In the genomic region with DNA sequence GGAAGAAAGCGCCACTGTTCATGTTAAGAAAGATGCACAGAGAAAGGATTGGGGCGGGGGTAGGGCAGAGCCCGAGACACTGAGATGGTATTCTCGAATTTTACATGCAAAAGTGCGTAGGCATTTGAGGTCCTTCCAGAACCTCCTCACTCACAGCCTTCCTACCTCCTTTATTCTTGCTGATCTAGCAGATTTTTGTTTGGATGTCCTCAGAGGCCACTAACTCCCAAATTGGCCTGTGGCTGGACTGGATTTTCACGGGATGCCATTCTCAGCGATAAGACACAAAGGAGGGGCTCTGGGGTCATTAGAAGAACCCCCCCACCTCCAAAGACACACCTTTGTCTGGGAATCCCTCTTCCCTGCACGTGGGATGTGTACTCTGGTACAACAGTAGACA, we compare ENCODE assay signal across 20 mouse cellular contexts. TPM values are rescaled to one million over a fixed set of nuclear protein-coding genes. Genes with fewer than 3 reads are reported as not detected.
DNase-seq lines count a peak whose midpoint lies in the region; ATAC-seq lines count a peak whose summit lies in the region.
"Had no signal": no experiment of that assay in that cellular context is flagged by ENCODE, and none has a peak within 500 bp of the region (broad histone marks: within the 10 kb centered on the region; RNA-seq: fewer than 3 reads in every experiment).

No protein-coding gene starts in this region.

- DNase-seq in hindbrain, embryonic 10.5 days (ENCODE audit: low spot score): no peak
- no peak for DNase-seq in hindbrain, embryonic 14.5 days (ENCODE audit: low spot score)
- no peak for DNase-seq in heart, embryonic 10.5 days (ENCODE audit: low spot score)
- DNase-seq in spleen, adult 18-20 months: no peak
- DNase-seq: adrenal gland, postnatal 10 days; heart, postnatal 10 days; kidney, adult 11 months; layer of hippocampus, postnatal 36 days; lung, adult 2 months; right cerebral cortex, postnatal 25 days; thymus, adult 2 months had no signal

- H3K27ac ChIP-seq in hindbrain, embryonic 10.5 days: peak overlapping the region; percentile 87
- no peak overlapping the region for H3K27ac ChIP-seq in hindbrain, embryonic 14.5 days
- no peak overlapping the region for H3K27ac ChIP-seq in neural tube, embryonic 12.5 days
- H3K27ac ChIP-seq in neural tube, embryonic 15.5 days (replicated peaks): no peak overlapping the region
- H3K27ac ChIP-seq in hindbrain, embryonic 13.5 days: peak overlapping the region; percentile 24; the same call in 1 of the 2 replicates
- no peak overlapping the region for H3K27ac ChIP-seq in heart, embryonic 10.5 days

- H3K27me3 ChIP-seq in hindbrain, embryonic 10.5 days (ENCODE audit: insufficient read depth, poor library complexity, severe bottlenecking): no peaks in the 10 kb centered on the region
- no peaks in the 10 kb centered on the region for H3K27me3 ChIP-seq in hindbrain, embryonic 14.5 days (ENCODE audit: control insufficient read depth, insufficient read depth, low read length)
- no peaks in the 10 kb centered on the region for H3K27me3 ChIP-seq in neural tube, embryonic 12.5 days (replicated peaks)
- H3K27me3 ChIP-seq in neural tube, embryonic 15.5 days (replicated peaks): no peaks in the 10 kb centered on the region
- H3K27me3 ChIP-seq in hindbrain, embryonic 13.5 days: no peaks in the 10 kb centered on the region
- no peaks in the 10 kb centered on the region; the same call in 1 of the 2 replicates for H3K27me3 ChIP-seq in heart, embryonic 10.5 days (ENCODE audit: insufficient read depth, poor library complexity, severe bottlenecking)

- 45% methylated on average over 8 of the region's 8 CpGs for WGBS in hindbrain, embryonic 10.5 days
- WGBS in hindbrain, embryonic 14.5 days: 53% methylated on average over 8 of the region's 8 CpGs
- WGBS in neural tube, embryonic 12.5 days: 49% methylated on average over 8 of the region's 8 CpGs
- WGBS in neural tube, embryonic 15.5 days: 59% methylated on average over 8 of the region's 8 CpGs
- 49% methylated on average over 8 of the region's 8 CpGs for WGBS in hindbrain, embryonic 13.5 days
- 61% methylated on average over 8 of the region's 8 CpGs for WGBS in heart, embryonic 10.5 days

- no peaks in the 10 kb centered on the region for H3K36me3 ChIP-seq in hindbrain, embryonic 10.5 days
- no peaks in the 10 kb centered on the region for H3K36me3 ChIP-seq in hindbrain, embryonic 14.5 days (replicated peaks; ENCODE audit: control insufficient read depth, insufficient read depth)
- no peaks in the 10 kb centered on the region for H3K36me3 ChIP-seq in neural tube, embryonic 12.5 days
- H3K36me3 ChIP-seq in neural tube, embryonic 15.5 days: no peaks in the 10 kb centered on the region
- H3K36me3 ChIP-seq in hindbrain, embryonic 13.5 days: no peaks in the 10 kb centered on the region
- no peaks in the 10 kb centered on the region for H3K36me3 ChIP-seq in heart, embryonic 10.5 days

- H3K9ac ChIP-seq in hindbrain, embryonic 14.5 days: no peak overlapping the region
- no peak overlapping the region for H3K9ac ChIP-seq in neural tube, embryonic 12.5 days
- H3K9ac ChIP-seq in neural tube, embryonic 15.5 days (replicated peaks): no peak overlapping the region
- no peak overlapping the region for H3K9ac ChIP-seq in hindbrain, embryonic 13.5 days

- H3K4me1 ChIP-seq in hindbrain, embryonic 10.5 days (replicated peaks): peaks cover 86% of the 10 kb centered on the region
- H3K4me1 ChIP-seq in hindbrain, embryonic 14.5 days (replicated peaks; ENCODE audit: control insufficient read depth, insufficient read depth, low read length): peaks cover 46% of the 10 kb centered on the region
- peaks cover 50% of the 10 kb centered on the region for H3K4me1 ChIP-seq in neural tube, embryonic 12.5 days
- H3K4me1 ChIP-seq in neural tube, embryonic 15.5 days: peaks cover 62% of the 10 kb centered on the region
- peaks cover 72% of the 10 kb centered on the region for H3K4me1 ChIP-seq in hindbrain, embryonic 13.5 days (replicated peaks)
- peaks cover 51% of the 10 kb centered on the region for H3K4me1 ChIP-seq in heart, embryonic 10.5 days
- H3K4me1 ChIP-seq: megakaryocyte, embryonic 14.5 days had no signal

- no peak overlapping the region for H3K4me2 ChIP-seq in hindbrain, embryonic 14.5 days (replicated peaks)
- peak overlapping the region; percentile 32; the same call in 1 of the 2 replicates for H3K4me2 ChIP-seq in neural tube, embryonic 12.5 days (replicated peaks)
- H3K4me2 ChIP-seq in neural tube, embryonic 15.5 days: no peak overlapping the region
- no peak overlapping the region for H3K4me2 ChIP-seq in hindbrain, embryonic 13.5 days
- H3K4me2 ChIP-seq: heart, embryonic 11.5 days; liver, embryonic 11.5 days had no signal

- H3K9me3 ChIP-seq in hindbrain, embryonic 10.5 days: no peaks in the 10 kb centered on the region
- no peaks in the 10 kb centered on the region for H3K9me3 ChIP-seq in hindbrain, embryonic 14.5 days (ENCODE audit: control insufficient read depth, low read length)
- H3K9me3 ChIP-seq in neural tube, embryonic 12.5 days: no peaks in the 10 kb centered on the region
- H3K9me3 ChIP-seq in neural tube, embryonic 15.5 days (replicated peaks): no peaks in the 10 kb centered on the region
- no peaks in the 10 kb centered on the region for H3K9me3 ChIP-seq in hindbrain, embryonic 13.5 days
- H3K9me3 ChIP-seq in heart, embryonic 10.5 days: no peaks in the 10 kb centered on the region
- H3K9me3 ChIP-seq: megakaryocyte, embryonic 14.5 days had no signal

- no peak for ATAC-seq in hindbrain, embryonic 14.5 days (ENCODE audit: low FRiP score)
- no peak for ATAC-seq in neural tube, embryonic 12.5 days (ENCODE audit: low FRiP score, low read depth)
- ATAC-seq in neural tube, embryonic 15.5 days (ENCODE audit: low FRiP score): no peak
- no peak for ATAC-seq in hindbrain, embryonic 13.5 days (ENCODE audit: low FRiP score)
- ATAC-seq: forebrain, embryonic 14.5 days; Patski had no signal

- H3K4me3 ChIP-seq in hindbrain, embryonic 10.5 days: 0 out of 2 replicates have a peak overlapping the region, but pooled peaks have one; percentile 7
- H3K4me3 ChIP-seq in hindbrain, embryonic 14.5 days (replicated peaks; ENCODE audit: low read length): no peak overlapping the region
- H3K4me3 ChIP-seq in neural tube, embryonic 12.5 days: no peak overlapping the region
- no peak overlapping the region for H3K4me3 ChIP-seq in neural tube, embryonic 15.5 days (replicated peaks)
- H3K4me3 ChIP-seq in hindbrain, embryonic 13.5 days: no peak overlapping the region
- H3K4me3 ChIP-seq in heart, embryonic 10.5 days: no peak overlapping the region
- H3K4me3 ChIP-seq: erythroblast, embryonic 14.5 days; megakaryocyte, embryonic 14.5 days had no signal

RNA-seq across cellular contexts. Expression of gene Zfp423, which starts 25.6 kb away (rescaled TPM):
- polyA plus RNA-seq in hindbrain, embryonic 10.5 days (2016; fragmentation: Nextera tagmentation; extraction: Ambion mirVana): 32.8 and 41.3 TPM in 2 replicates
- 42.3 and 45.6 TPM in 2 replicates for polyA plus RNA-seq in hindbrain, embryonic 14.5 days (2014; fragmentation: Nextera tagmentation; extraction: Ambion mirVana)
- polyA plus RNA-seq in neural tube, embryonic 12.5 days (2016; fragmentation: Nextera tagmentation; extraction: Ambion mirVana): 47.4 and 48.5 TPM in 2 replicates
- polyA plus RNA-seq in neural tube, embryonic 15.5 days (2015; fragmentation: Nextera tagmentation; extraction: Ambion mirVana): 16.5 and 18.5 TPM in 2 replicates
- polyA plus RNA-seq in hindbrain, embryonic 13.5 days (2015; fragmentation: Nextera tagmentation; extraction: Ambion mirVana): 39.6 and 39.9 TPM in 2 replicates
- polyA plus RNA-seq in heart, embryonic 10.5 days (2016; fragmentation: Nextera tagmentation; extraction: Ambion mirVana): 5.0 and 10.4 TPM in 2 replicates
- polyA plus RNA-seq: erythroblast, embryonic 14.5 days had no signal

Comparison
In these comparisons a context has a peak if more than half of its experiments do, and no peak if none do; other contexts are left out.
1. H3K27ac ChIP-seq: peak in hindbrain, embryonic 10.5 days (single experiment) and hindbrain, embryonic 13.5 days (single experiment); none in hindbrain, embryonic 14.5 days (single experiment), neural tube, embryonic 12.5 days (single experiment), neural tube, embryonic 15.5 days (single experiment) and heart, embryonic 10.5 days (single experiment).